Mouse (Mus musculus): Measurements from ENCODE around the gene Micu2.
"Not testable (repeated sequence)": the region's sequence is repeated elsewhere in the genome, so short reads cannot be mapped to it uniquely, and the experiment has no call there.

Gene Micu2

GRCm38 (mm10) chr14:57951089-57951488 lies 48.0 kb downstream of the Micu2 start:
- no peak for DNase-seq

GRCm38 (mm10) chr14:57945834-57946233 lies 53.2 kb downstream of the Micu2 start:
- DNase-seq = no peak

- no peak for DNase-seq
Observed at GRCm38 (mm10) chr14:57937297-57937696, 61.8 kb downstream of the Micu2 start.

- DNase-seq = no peak
Observed at GRCm38 (mm10) chr14:57934666-57935065, 64.4 kb downstream of the Micu2 start.

- no peak for DNase-seq
Observed at GRCm38 (mm10) chr14:57933608-57934007, 65.5 kb downstream of the Micu2 start.

- no peak for DNase-seq
Observed at GRCm38 (mm10) chr14:57932881-57933443, 66.1 kb downstream of the Micu2 start.

- no peak for DNase-seq
Observed at GRCm38 (mm10) chr14:57921428-57922131, 77.5 kb downstream of the Micu2 start.

GRCm38 (mm10) chr14:57920568-57921310 lies 78.3 kb downstream of the Micu2 start:
- DNase-seq = no peak

- DNase-seq = no peak
Observed at GRCm38 (mm10) chr14:57919148-57919875, 79.8 kb downstream of the Micu2 start.

GRCm38 (mm10) chr14:57915341-57915740 lies 83.7 kb downstream of the Micu2 start:
- no peak for DNase-seq

- DNase-seq = not testable (repeated sequence)
Observed at GRCm38 (mm10) chr14:57912211-57913007, 86.7 kb downstream of the Micu2 start.

GRCm38 (mm10) chr14:57911787-57912186 lies 87.3 kb downstream of the Micu2 start:
- not testable (repeated sequence) for DNase-seq

- peak in 1 of 2 experiments; percentile 8 for DNase-seq
Observed at GRCm38 (mm10) chr14:57911316-57911715, 87.7 kb downstream of the Micu2 start.

- DNase-seq = peak; percentile 66 to 80
Observed at GRCm38 (mm10) chr14:57910501-57911068, 88.5 kb downstream of the Micu2 start.

- peak in 1 of 2 experiments; percentile 5 for DNase-seq
Observed at GRCm38 (mm10) chr14:57909297-57909696, 89.8 kb downstream of the Micu2 start.

GRCm38 (mm10) chr14:57908431-57908830 lies 90.6 kb downstream of the Micu2 start:
- DNase-seq = peak in 1 of 2 experiments; percentile 49

- no peak for DNase-seq
Observed at GRCm38 (mm10) chr14:57901998-57902397, 97.1 kb downstream of the Micu2 start.

- DNase-seq = no peak
Observed at GRCm38 (mm10) chr14:57896882-57897281, 102.2 kb downstream of the Micu2 start.

GRCm38 (mm10) chr14:57896088-57896871 lies 102.8 kb downstream of the Micu2 start:
- not testable (repeated sequence) for DNase-seq

- DNase-seq = no peak
Observed at GRCm38 (mm10) chr14:57894346-57894745, 104.7 kb downstream of the Micu2 start.

- no peak for DNase-seq
Observed at GRCm38 (mm10) chr14:57892961-57893360, 106.1 kb downstream of the Micu2 start.
